Mouse (Mus musculus) CH12.LX (cell line): ENCODE data around the gene Il17rd. TPM values are rescaled to one million over a fixed set of nuclear protein-coding genes. Genes with fewer than 3 reads are reported as not detected.

Experiments used
- DNase-seq: peaks from one replicate; pipeline ENCODE4 v3.0.0-alpha.2; 2013; ENCODE audit errors: extremely low read depth
- H3K27ac ChIP-seq: 2 replicates; pipeline ENCODE4 v1.5.1; 2012; ENCODE audit warnings: low read depth, mild to moderate bottlenecking, control low read depth, moderate library complexity; ENCODE audit not compliant: insufficient read depth
- H3K27me3 ChIP-seq: replicated peaks from 2 replicates; pipeline ENCODE3; 2012; ENCODE audit warnings: inconsistent platforms
- H3K36me3 ChIP-seq, 2 experiments: replicated peaks in 1 of 2; 2 replicates each; pipeline versions ENCODE3 to v1.6.1; 2012; ENCODE audit warnings: inconsistent platforms in 1 of 2, low read length in 1 of 2, mild to moderate bottlenecking in 1 of 2, mixed read lengths in 1 of 2, moderate library complexity in 1 of 2; ENCODE audit not compliant: control insufficient read depth in 1 of 2, insufficient read depth in 1 of 2
- H3K4me1 ChIP-seq, 2 experiments: 2 replicates each; pipeline ENCODE4 v1.6.1; 2012; ENCODE audit warnings: inconsistent platforms in 1 of 2, moderate library complexity in 1 of 2; ENCODE audit not compliant: insufficient read depth in 2 of 2, control insufficient read depth in 1 of 2
- H3K4me2 ChIP-seq: 2 replicates; pipeline ENCODE4 v1.6.1; 2012; ENCODE audit warnings: low read depth, mild to moderate bottlenecking, control low read depth; ENCODE audit not compliant: poor library complexity, insufficient read depth, severe bottlenecking
- H3K4me3 ChIP-seq, 3 experiments: fragments of 150-350 bp in 1 of 3; sonication (generic) in 1 of 3; replicated peaks in 1 of 3; 2 replicates each; pipeline versions ENCODE3 to v1.5.1; 2011 to 2012; ENCODE audit warnings: low read depth in 2 of 3, low read length in 2 of 3, mild to moderate bottlenecking in 2 of 3, moderate library complexity in 2 of 3, control low read depth in 1 of 3, improper control_type of control experiment in 1 of 3, inconsistent platforms in 1 of 3, mixed read lengths in 1 of 3; ENCODE audit not compliant: poor library complexity in 1 of 3
- H3K79me2 ChIP-seq: replicated peaks from 2 replicates; pipeline ENCODE4 v1.6.1; 2012; ENCODE audit warnings: mild to moderate bottlenecking, moderate library complexity; ENCODE audit not compliant: control insufficient read depth, poor library complexity, insufficient read depth, severe bottlenecking; ENCODE audit errors: extremely low read depth
- H3K9ac ChIP-seq: 2 replicates; pipeline ENCODE4 v1.6.1; 2012; ENCODE audit warnings: low read depth, mild to moderate bottlenecking, control low read depth, moderate library complexity; ENCODE audit not compliant: insufficient read depth
- H3K9me3 ChIP-seq: replicated peaks from 2 replicates; pipeline ENCODE3; 2012; ENCODE audit warnings: low read length, inconsistent platforms, mixed read lengths
- BHLHE40 ChIP-seq: IDR thresholded peaks from 2 replicates; pipeline ENCODE4 v1.6.1; 2011; ENCODE audit warnings: mild to moderate bottlenecking, low read depth, low read length, improper control_type of control experiment
- CTCF ChIP-seq, 2 experiments: IDR thresholded peaks in 1 of 2; conservative IDR thresholded peaks in 1 of 2; 2 replicates each; pipeline ENCODE4 v1.5.1; 2011 to 2012; ENCODE audit warnings: low read depth in 2 of 2, low read length in 2 of 2, improper control_type of control experiment in 1 of 2, inconsistent platforms in 1 of 2, mild to moderate bottlenecking in 1 of 2, moderate library complexity in 1 of 2
- E2F4 ChIP-seq: IDR thresholded peaks from 2 replicates; pipeline ENCODE4 v1.6.1; 2011; ENCODE audit warnings: low read depth, low read length, improper control_type of control experiment; ENCODE audit not compliant: insufficient replicate concordance
- GABPA ChIP-seq: IDR thresholded peaks from 2 replicates; pipeline ENCODE4 v1.6.1; 2012; ENCODE audit warnings: low read depth, low read length, improper control_type of control experiment, inconsistent platforms; ENCODE audit not compliant: insufficient replicate concordance
- IRF4 ChIP-seq: IDR thresholded peaks from 2 replicates; pipeline ENCODE4 v1.6.1; 2014; ENCODE audit warnings: low read depth, mild to moderate bottlenecking, inconsistent platforms, low read length, improper control_type of control experiment
- JUN ChIP-seq: IDR thresholded peaks from 2 replicates; pipeline ENCODE4 v1.6.1; 2011; ENCODE audit warnings: low read depth, mild to moderate bottlenecking, low read length, improper control_type of control experiment, moderate library complexity; ENCODE audit not compliant: insufficient read depth
- JUND ChIP-seq: conservative IDR thresholded peaks from 2 replicates; pipeline ENCODE4 v1.6.1; 2011; ENCODE audit warnings: low read depth, low read length, improper control_type of control experiment
- KAT2A ChIP-seq: IDR thresholded peaks from 2 replicates; pipeline ENCODE4 v1.6.1; 2012; ENCODE audit warnings: low read length, improper control_type of control experiment, inconsistent platforms; ENCODE audit not compliant: insufficient replicate concordance
- MAX ChIP-seq: IDR thresholded peaks from 2 replicates; pipeline ENCODE4 v1.6.1; 2011; ENCODE audit warnings: low read length, improper control_type of control experiment
- MEF2A ChIP-seq: IDR thresholded peaks from 2 replicates; pipeline ENCODE4 v1.6.1; 2014; ENCODE audit warnings: low read depth, mild to moderate bottlenecking, inconsistent platforms, low read length, improper control_type of control experiment, borderline replicate concordance
- MXI1 ChIP-seq: IDR thresholded peaks from 2 replicates; pipeline ENCODE4 v1.6.1; 2011; ENCODE audit warnings: mild to moderate bottlenecking, low read depth, low read length, improper control_type of control experiment
- NELFE ChIP-seq: IDR thresholded peaks from 2 replicates; pipeline ENCODE4 v1.6.1; 2011; ENCODE audit warnings: low read depth, low read length, improper control_type of control experiment
- NRF1 ChIP-seq: IDR thresholded peaks from 2 replicates; pipeline ENCODE4 v1.6.1; 2014; ENCODE audit warnings: low read depth, mild to moderate bottlenecking, inconsistent platforms, low read length, improper control_type of control experiment, moderate library complexity
- PAX5 ChIP-seq: IDR thresholded peaks from 2 replicates; pipeline ENCODE4 v1.6.1; 2012; ENCODE audit warnings: low read length, inconsistent platforms, mixed read lengths
- RAD21 ChIP-seq: IDR thresholded peaks from 2 replicates; pipeline ENCODE4 v1.6.1; 2011; ENCODE audit warnings: low read depth, mild to moderate bottlenecking, low read length, improper control_type of control experiment, moderate library complexity
- RCOR1 ChIP-seq: conservative IDR thresholded peaks from 2 replicates; pipeline ENCODE4 v1.6.1; 2012; ENCODE audit warnings: low read depth, mild to moderate bottlenecking, inconsistent platforms, low read length, improper control_type of control experiment
- SIN3A ChIP-seq: IDR thresholded peaks from 2 replicates; pipeline ENCODE4 v1.6.1; 2012; ENCODE audit warnings: low read length, improper control_type of control experiment, inconsistent platforms
- SMC3 ChIP-seq: IDR thresholded peaks from 2 replicates; pipeline ENCODE4 v1.6.1; 2011; ENCODE audit warnings: low read depth, low read length, improper control_type of control experiment
- TBP ChIP-seq: conservative IDR thresholded peaks from 2 replicates; pipeline ENCODE4 v1.6.1; 2011; ENCODE audit warnings: low read depth, low read length, improper control_type of control experiment
- USF1 ChIP-seq: IDR thresholded peaks from 2 replicates; pipeline ENCODE4 v1.6.1; 2014; ENCODE audit warnings: low read depth, mild to moderate bottlenecking, inconsistent platforms, low read length, improper control_type of control experiment
- USF2 ChIP-seq: conservative IDR thresholded peaks from 2 replicates; pipeline ENCODE4 v1.6.1; 2011; ENCODE audit warnings: low read depth, low read length, improper control_type of control experiment
- ZC3H11A ChIP-seq: IDR thresholded peaks from 2 replicates; pipeline ENCODE4 v1.6.1; 2012; ENCODE audit warnings: low read depth, mild to moderate bottlenecking, inconsistent platforms, low read length, improper control_type of control experiment
- ZKSCAN1 ChIP-seq: IDR thresholded peaks from 2 replicates; pipeline ENCODE4 v1.6.1; 2012; ENCODE audit warnings: low read depth, inconsistent platforms, low read length, improper control_type of control experiment, borderline replicate concordance
- ZNF384 ChIP-seq: IDR thresholded peaks from 2 replicates; pipeline ENCODE4 v1.6.1; 2012; ENCODE audit warnings: low read depth, low read length, improper control_type of control experiment, inconsistent platforms
- dilution Hi-C: fragments of 300-500 bp; cut with MboI; formaldehyde crosslinking; loops from 2 replicates; pipeline ENCODE4 v1.14.3; 2020; ENCODE audit warnings: low sequenced_read_pairs; ENCODE audit not compliant: extremely low pct_unique_long_range_greater_than_20kb, extremely low pct_ligation_motif_present
- in situ Hi-C: fragments of 300-500 bp; cut with MboI; formaldehyde crosslinking; loops from 3 replicates; pipeline ENCODE4 v1.14.3; 2019; ENCODE audit warnings: low sequenced_read_pairs, low pct_ligation_motif_present, low pct_unique_long_range_greater_than_20kb, mixed read lengths
- polyA plus RNA-seq: library from polyadenylated mRNA; unstranded; fragments of >175 nt; gene quantifications from 2 replicates; pipeline ENCODE4 v1.2.1, GENCODE M21; 2012; ENCODE audit warnings: low read depth; ENCODE audit not compliant: insufficient read length
- total RNA-seq, 2 experiments: library from RNA; depleted of rRNA; stranded (reverse); fragments of 300-350 nt in 1 of 2; fragments of >200 nt in 1 of 2; gene quantifications; 2 replicates each; pipeline ENCODE4 v1.2.3; 2012 to 2014

Gene Il17rd
- total and polyA plus RNA-seq, 3 experiments, result 0.04 to 0.09 (median 0.08) TPM

GRCm38 (mm10) chr14:27050560-27051510 lies 12.1 kb downstream of the Il17rd start:
- H3K79me2 ChIP-seq, result no peaks in the 10 kb centered on the region
- no peaks in the 10 kb centered on the region for H3K9me3 ChIP-seq
- no peaks in the 10 kb centered on the region for H3K27me3 ChIP-seq
- in situ Hi-C loops (no loop called here), dilution Hi-C loops (no loop called here)
- H3K9ac ChIP-seq, result no peak overlapping the region
- H3K4me2 ChIP-seq, result no peak overlapping the region
- no peak overlapping the region for H3K27ac ChIP-seq
- no peaks in the 10 kb centered on the region for H3K4me1 ChIP-seq
- H3K36me3 ChIP-seq, result no peaks in the 10 kb centered on the region
- TF ChIP-seq BHLHE40, result no peak
- no peak for TF ChIP-seq MEF2A
- no peak for TF ChIP-seq IRF4
- no peak for TF ChIP-seq GABPA
- no peak for TF ChIP-seq PAX5
- no peak for TF ChIP-seq ZC3H11A
- no peak for TF ChIP-seq USF2
- TF ChIP-seq JUN, result no peak
- no peak for TF ChIP-seq ZKSCAN1
- no peak for TF ChIP-seq USF1
- TF ChIP-seq MAX, result no peak
- no peak for TF ChIP-seq SIN3A
- TF ChIP-seq CTCF (conservative IDR thresholded peaks at IDR 0.05 in 1 of 2, IDR thresholded peaks at IDR 0.05 in 1 of 2; ENCODE audit: low read depth in 2 of 2, low read length in 2 of 2), result no peak
- no peak overlapping the region for H3K4me3 ChIP-seq
- no peak for DNase-seq

GRCm38 (mm10) chr14:27051511-27051895 lies 12.8 kb downstream of the Il17rd start:
- dilution Hi-C loops, result no loop called here
- Histone ChIP-seq H3K27ac (no peak overlapping the region), H3K4me2 (no peak overlapping the region), H3K27me3 (no peaks in the 10 kb centered on the region), H3K9me3 (no peaks in the 10 kb centered on the region), H3K4me3 (no peak overlapping the region), H3K79me2 (no peaks in the 10 kb centered on the region), H3K4me1 (no peaks in the 10 kb centered on the region), H3K36me3 (no peaks in the 10 kb centered on the region), H3K9ac (no peak overlapping the region)
- no peak for DNase-seq
- in situ Hi-C loops, result no loop called here
- TF ChIP-seq SIN3A (no peak), USF1 (no peak), SMC3 (no peak), ZNF384 (no peak), NELFE (no peak), RAD21 (no peak), RCOR1 (no peak), MXI1 (no peak), JUND (no peak), TBP (no peak), E2F4 (no peak), KAT2A (no peak), NRF1 (no peak)
